ENCODE assay signal across 12 mouse cellular contexts in genomic region chr12:31145032-31145781, GRCm38 (mm10).
DNase-seq lines count a peak whose midpoint lies in the region; ATAC-seq and TF ChIP-seq lines count a peak whose summit lies in the region.
"Had no signal": no experiment of that assay in that cellular context is flagged by ENCODE, and none has a peak within 500 bp of the region (broad histone marks: within the 10 kb centered on the region; RNA-seq: fewer than 3 reads in every experiment).

No protein-coding gene starts in this region.

- H3K4me1 ChIP-seq in kidney, embryonic 16.5 days (ENCODE audit: insufficient read depth, low read length): peaks cover 15% of the 10 kb centered on the region
- no peaks in the 10 kb centered on the region for H3K4me1 ChIP-seq in MEL (ENCODE audit: control insufficient read depth in 1 of 2, insufficient read depth in 2 of 2, low read length in 2 of 2)
- 0 out of 2 replicates have a peak, but pooled peaks cover 8% of the 10 kb centered on the region for H3K4me1 ChIP-seq in embryonic facial prominence, embryonic 15.5 days
- H3K4me1 ChIP-seq in liver, embryonic 13.5 days (replicated peaks): peaks cover 6% of the 10 kb centered on the region
- H3K4me1 ChIP-seq: limb, embryonic 13.5 days; midbrain, embryonic 12.5 days had no signal

- no peak overlapping the region for H3K4me3 ChIP-seq in kidney, embryonic 16.5 days (ENCODE audit: low read length)
- H3K4me3 ChIP-seq in MEL (ENCODE audit: control insufficient read depth in 1 of 2, insufficient read depth in 1 of 2, low read depth in 2 of 2, low read length in 2 of 2): no peak overlapping the region
- no peak overlapping the region for H3K4me3 ChIP-seq in embryonic facial prominence, embryonic 15.5 days (replicated peaks)
- no peak overlapping the region for H3K4me3 ChIP-seq in liver, embryonic 13.5 days (replicated peaks)
- H3K4me3 ChIP-seq: embryonic facial prominence, embryonic 13.5 days; limb, embryonic 13.5 days; midbrain, embryonic 12.5 days had no signal

- no peak overlapping the region for H3K9ac ChIP-seq in kidney, embryonic 16.5 days (replicated peaks; ENCODE audit: low read length)
- H3K9ac ChIP-seq in MEL (ENCODE audit: control insufficient read depth, low read depth, low read length, poor library complexity, severe bottlenecking): no peak overlapping the region
- no peak overlapping the region for H3K9ac ChIP-seq in embryonic facial prominence, embryonic 15.5 days
- H3K9ac ChIP-seq in liver, embryonic 13.5 days: no peak overlapping the region
- H3K9ac ChIP-seq: embryonic facial prominence, embryonic 13.5 days; limb, embryonic 13.5 days; midbrain, embryonic 12.5 days had no signal

- no peaks in the 10 kb centered on the region for H3K79me2 ChIP-seq in MEL (ENCODE audit: control insufficient read depth, insufficient read depth, low read length, poor library complexity)

- no peak overlapping the region for H3K4me2 ChIP-seq in kidney, embryonic 16.5 days (replicated peaks; ENCODE audit: low read depth, low read length)
- H3K4me2 ChIP-seq in embryonic facial prominence, embryonic 15.5 days (replicated peaks): no peak overlapping the region
- H3K4me2 ChIP-seq in liver, embryonic 13.5 days: no peak overlapping the region
- H3K4me2 ChIP-seq: embryonic facial prominence, embryonic 13.5 days; limb, embryonic 13.5 days; midbrain, embryonic 12.5 days had no signal

- H3K27me3 ChIP-seq in kidney, embryonic 16.5 days (ENCODE audit: insufficient read depth, low read length): no peaks in the 10 kb centered on the region
- H3K27me3 ChIP-seq in MEL (ENCODE audit: control insufficient read depth in 1 of 2, insufficient read depth in 2 of 2, low read length in 2 of 2): peaks cover 0 to 1% of the 10 kb centered on the region in 2 experiments; a peak in 1 of 4 replicates
- H3K27me3 ChIP-seq in embryonic facial prominence, embryonic 15.5 days: no peaks in the 10 kb centered on the region
- no peaks in the 10 kb centered on the region for H3K27me3 ChIP-seq in liver, embryonic 13.5 days
- H3K27me3 ChIP-seq: embryonic facial prominence, embryonic 13.5 days; limb, embryonic 13.5 days; midbrain, embryonic 12.5 days had no signal

- no peak for TF ChIP-seq POLR2A in MEL (IDR thresholded peaks at IDR 0.05; ENCODE audit: control insufficient read depth in 1 of 2, insufficient read depth in 1 of 2, low read depth in 1 of 2, low read length in 2 of 2, poor library complexity in 1 of 2)

- ATAC-seq in kidney, embryonic 16.5 days (ENCODE audit: low FRiP score, low TSS enrichment): no peak
- no peak for ATAC-seq in embryonic facial prominence, embryonic 15.5 days (ENCODE audit: insufficient number of reproducible peaks, low FRiP score, low TSS enrichment, low read depth)
- peak; percentile 54; the same call in 1 of the 2 replicates for ATAC-seq in liver, embryonic 13.5 days (ENCODE audit: low read depth)
- ATAC-seq in activated CD4-positive, CD25-positive, alpha-beta regulatory T cell, adult 4 months: no peak

- no peaks in the 10 kb centered on the region for H3K36me3 ChIP-seq in kidney, embryonic 16.5 days (ENCODE audit: insufficient read depth, low read length)
- H3K36me3 ChIP-seq in MEL (ENCODE audit: control insufficient read depth in 1 of 2, insufficient read depth in 2 of 2, low read length in 2 of 2): no peaks in the 10 kb centered on the region; a peak in 1 of 4 replicates
- no peaks in the 10 kb centered on the region for H3K36me3 ChIP-seq in embryonic facial prominence, embryonic 15.5 days
- H3K36me3 ChIP-seq in liver, embryonic 13.5 days: no peaks in the 10 kb centered on the region
- H3K36me3 ChIP-seq: embryonic facial prominence, embryonic 13.5 days; limb, embryonic 13.5 days; midbrain, embryonic 12.5 days had no signal

- no peak for DNase-seq in kidney, adult 11 months
- peak; percentile 7 for DNase-seq in MEL (ENCODE audit: low read depth, low spot score)
- DNase-seq in liver, embryonic 13.5 days: no peak
- DNase-seq in layer of hippocampus, postnatal 25 days (ENCODE audit: extremely low spot score in 1 of 2, low spot score in 1 of 2): no peak
- DNase-seq: right cerebral cortex, postnatal 25 days; thymus, postnatal 36 days had no signal

- H3K27ac ChIP-seq in kidney, embryonic 16.5 days (ENCODE audit: low read length): peak overlapping the region; percentile 12; the same call in 1 of the 2 replicates
- H3K27ac ChIP-seq in MEL (ENCODE audit: control insufficient read depth, low read depth, low read length): no peak overlapping the region
- H3K27ac ChIP-seq in embryonic facial prominence, embryonic 15.5 days (replicated peaks): peak overlapping the region; percentile 34; the same call in 1 of the 2 replicates
- H3K27ac ChIP-seq in liver, embryonic 13.5 days: no peak overlapping the region
- H3K27ac ChIP-seq: limb, embryonic 13.5 days; midbrain, embryonic 12.5 days had no signal

- TF ChIP-seq RAD21 in MEL (IDR thresholded peaks at IDR 0.05; ENCODE audit: low read depth, low read length): no peak

- no peak for TF ChIP-seq CTCF in MEL (IDR thresholded peaks at IDR 0.05 in 2 of 3, conservative IDR thresholded peaks at IDR 0.05 in 1 of 3; ENCODE audit: control insufficient read depth in 1 of 3, insufficient read depth in 1 of 3, low read depth in 2 of 3, low read length in 3 of 3, poor library complexity in 1 of 3, severe bottlenecking in 1 of 3)

- TF ChIP-seq EP300 in MEL (IDR thresholded peaks at IDR 0.05; ENCODE audit: low read depth in 1 of 2, low read length in 2 of 2): no peak

- WGBS in kidney, embryonic 16.5 days: 74% methylated on average over 3 of the region's 3 CpGs
- WGBS in embryonic facial prominence, embryonic 15.5 days: 74% methylated on average over 3 of the region's 3 CpGs
- 47% methylated on average over 3 of the region's 3 CpGs for WGBS in liver, embryonic 13.5 days (ENCODE audit: insufficient replicate concordance)

- no peaks in the 10 kb centered on the region for H3K9me3 ChIP-seq in kidney, embryonic 16.5 days (ENCODE audit: low read length)
- no peaks in the 10 kb centered on the region for H3K9me3 ChIP-seq in MEL (replicated peaks; ENCODE audit: insufficient read depth, low read length)
- no peaks in the 10 kb centered on the region for H3K9me3 ChIP-seq in embryonic facial prominence, embryonic 15.5 days (replicated peaks)
- H3K9me3 ChIP-seq in liver, embryonic 13.5 days (replicated peaks): no peaks in the 10 kb centered on the region
- H3K9me3 ChIP-seq: embryonic facial prominence, embryonic 13.5 days; limb, embryonic 13.5 days; midbrain, embryonic 12.5 days had no signal

TF ChIP-seq in MEL, 35 proteins besides CTCF, POLR2A, EP300 and RAD21:
- TF ChIP-seq TCF12 (IDR thresholded peaks at IDR 0.05; ENCODE audit: low read depth, low read length) (no peak), MEF2A (IDR thresholded peaks at IDR 0.05; ENCODE audit: extremely low read depth, insufficient replicate concordance, low read depth, low read length, poor library complexity, severe bottlenecking) (no peak), MAZ (IDR thresholded peaks at IDR 0.05; ENCODE audit: low read depth, low read length) (no peak), ZMIZ1 (IDR thresholded peaks at IDR 0.05; ENCODE audit: low read depth, low read length) (no peak), RCOR1 (IDR thresholded peaks at IDR 0.05; ENCODE audit: low read depth, low read length) (no peak), JUND (IDR thresholded peaks at IDR 0.05; ENCODE audit: low read depth, low read length) (no peak)
TF ChIP-seq in MEL: peak in this region for 0.

Comparison
In these comparisons a context has a peak if more than half of its experiments do, and no peak if none do; other contexts are left out.
1. H3K27ac ChIP-seq: peak in kidney, embryonic 16.5 days (single experiment) and embryonic facial prominence, embryonic 15.5 days (single experiment); none in MEL (single experiment) and liver, embryonic 13.5 days (single experiment).